Mouse (Mus musculus): ENCODE measurements at regions not wholly inside any gene's neighbourhood (a gene's known extent, or its start where the extent isn't known, plus 50 kb on each side); places are given as distances from the start of the nearest gene placed in this dataset.

GRCm38 (mm10) chr2:78095536-78095935 lies 149.4 kb upstream of the Cwc22 start:
- no peak for DNase-seq (ENCODE audit: low spot score in 2 of 2)

- DNase-seq (ENCODE audit: low spot score in 2 of 2), result no peak
Measured at GRCm38 (mm10) chr2:78094921-78095320, 148.7 kb upstream of the Cwc22 start.

GRCm38 (mm10) chr2:78064321-78065037 lies 118.3 kb upstream of the Cwc22 start:
- no peak for DNase-seq (ENCODE audit: low spot score in 2 of 2)

DNA sequence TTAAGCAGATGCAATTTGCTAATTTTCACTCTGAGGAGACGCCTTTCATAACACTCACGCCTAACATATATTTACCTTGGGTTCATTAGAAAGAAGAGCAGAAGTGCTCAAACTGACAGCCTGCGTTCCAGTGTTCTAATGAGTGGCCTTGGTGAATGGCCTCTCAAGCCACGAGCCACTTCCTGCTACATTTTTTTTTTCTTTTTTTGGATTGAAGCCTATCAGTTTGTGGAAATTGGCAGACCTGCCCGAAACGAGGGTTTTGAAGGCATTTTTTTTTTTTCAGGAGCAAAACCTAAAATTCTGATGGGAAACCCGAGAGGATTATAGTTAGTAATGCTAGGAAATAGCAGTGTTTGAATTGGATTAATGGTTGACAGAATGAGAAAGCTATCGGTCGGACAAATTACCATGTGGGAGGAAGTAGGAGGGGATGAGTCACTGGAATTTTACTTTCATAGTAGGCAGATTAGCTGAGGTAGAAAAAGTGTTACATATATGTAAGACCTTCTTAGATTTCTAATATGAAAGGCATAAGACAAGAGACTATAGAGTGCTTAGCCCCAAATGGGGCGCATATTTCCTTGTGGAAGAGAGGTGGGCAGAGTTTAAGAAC lies 113.7 kb upstream of the Cwc22 start:
- DNase-seq (ENCODE audit: low spot score in 2 of 2), result no peak

GRCm38 (mm10) chr2:78058988-78059387 lies 112.8 kb upstream of the Cwc22 start:
- no peak for DNase-seq (ENCODE audit: low spot score in 2 of 2)

GRCm38 (mm10) chr2:78053910-78054309 lies 107.7 kb upstream of the Cwc22 start:
- DNase-seq (ENCODE audit: low spot score in 2 of 2), result no peak

- no peak for DNase-seq (ENCODE audit: low spot score in 2 of 2)
Measured at GRCm38 (mm10) chr2:78050542-78050941, 104.4 kb upstream of the Cwc22 start.

- DNase-seq (ENCODE audit: low spot score in 2 of 2), result peak; percentile 48 to 73
Measured at GRCm38 (mm10) chr2:78049248-78049874, 103.2 kb upstream of the Cwc22 start.

GRCm38 (mm10) chr2:78048706-78049055 lies 102.5 kb upstream of the Cwc22 start:
- DNase-seq (ENCODE audit: low spot score in 2 of 2), result no peak

- DNase-seq (ENCODE audit: low spot score in 2 of 2), result peak in 1 of 2 experiments; percentile 6
Measured at GRCm38 (mm10) chr2:78048030-78048705, 102.0 kb upstream of the Cwc22 start.

DNA sequence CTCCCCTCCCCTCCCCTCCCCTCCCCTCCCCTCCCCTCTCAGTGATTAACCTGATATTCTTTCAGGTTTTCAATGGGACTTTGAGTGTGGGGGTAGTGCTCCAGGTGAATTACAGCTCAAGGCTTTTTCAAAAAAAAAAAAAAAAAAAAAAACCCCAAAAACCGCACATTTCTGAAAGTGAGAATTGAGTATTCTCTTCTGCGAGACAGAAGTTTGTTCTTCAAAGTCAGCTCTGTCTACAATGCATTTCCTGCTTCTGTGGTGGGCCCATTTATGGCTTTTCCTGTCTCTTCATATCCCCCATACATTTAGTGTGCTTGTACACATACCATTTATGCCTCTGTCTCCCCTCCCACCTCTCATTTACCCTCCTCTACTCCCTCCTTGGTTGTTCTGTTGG lies 81.1 kb upstream of the Cwc22 start:
- DNase-seq (ENCODE audit: low spot score in 2 of 2), result no peak

GRCm38 (mm10) chr2:78026808-78027207 lies 80.6 kb upstream of the Cwc22 start:
- DNase-seq (ENCODE audit: low spot score in 2 of 2), result no peak

DNA sequence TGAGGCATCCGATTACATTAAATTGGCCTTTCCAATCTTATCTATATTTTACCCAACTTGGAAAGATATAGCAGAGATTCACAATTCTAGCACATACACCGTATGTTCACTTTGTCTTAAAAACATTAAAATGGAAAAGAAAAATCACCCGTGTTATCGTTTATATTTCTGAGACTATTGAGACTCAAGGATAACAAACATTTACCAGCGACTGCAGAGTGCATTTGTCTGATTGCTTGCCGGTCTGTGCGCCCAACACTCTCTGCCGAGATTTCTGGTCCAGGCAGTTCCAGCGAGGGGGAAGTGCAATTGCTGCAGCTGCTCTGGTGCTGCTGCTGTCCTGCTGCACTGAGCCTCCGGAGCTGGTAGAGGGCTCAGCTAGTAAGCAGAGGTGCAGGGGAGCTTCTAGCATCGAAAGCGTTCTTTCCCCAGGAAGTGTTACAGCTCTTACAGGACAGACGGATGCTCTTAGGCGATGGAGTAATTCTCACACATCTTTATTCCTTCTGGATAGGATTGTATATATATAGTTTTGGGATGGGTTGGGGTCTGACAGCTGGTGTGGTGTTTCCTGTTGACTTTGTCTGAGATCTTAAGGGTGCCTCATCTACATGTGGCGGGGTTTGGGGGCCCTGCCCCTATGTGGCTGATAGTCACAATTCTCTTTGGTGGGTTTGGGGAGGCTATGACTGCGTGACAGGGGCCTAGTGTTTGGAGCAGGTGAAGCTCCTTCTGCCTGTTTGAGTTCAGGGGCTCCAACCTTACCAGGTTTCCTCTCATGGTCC lies 79.7 kb upstream of the Cwc22 start:
- DNase-seq (ENCODE audit: low spot score in 2 of 2), result no peak

- DNase-seq (ENCODE audit: low spot score in 2 of 2), result no peak
Measured at GRCm38 (mm10) chr2:78024981-78025565, 78.9 kb upstream of the Cwc22 start.

DNA sequence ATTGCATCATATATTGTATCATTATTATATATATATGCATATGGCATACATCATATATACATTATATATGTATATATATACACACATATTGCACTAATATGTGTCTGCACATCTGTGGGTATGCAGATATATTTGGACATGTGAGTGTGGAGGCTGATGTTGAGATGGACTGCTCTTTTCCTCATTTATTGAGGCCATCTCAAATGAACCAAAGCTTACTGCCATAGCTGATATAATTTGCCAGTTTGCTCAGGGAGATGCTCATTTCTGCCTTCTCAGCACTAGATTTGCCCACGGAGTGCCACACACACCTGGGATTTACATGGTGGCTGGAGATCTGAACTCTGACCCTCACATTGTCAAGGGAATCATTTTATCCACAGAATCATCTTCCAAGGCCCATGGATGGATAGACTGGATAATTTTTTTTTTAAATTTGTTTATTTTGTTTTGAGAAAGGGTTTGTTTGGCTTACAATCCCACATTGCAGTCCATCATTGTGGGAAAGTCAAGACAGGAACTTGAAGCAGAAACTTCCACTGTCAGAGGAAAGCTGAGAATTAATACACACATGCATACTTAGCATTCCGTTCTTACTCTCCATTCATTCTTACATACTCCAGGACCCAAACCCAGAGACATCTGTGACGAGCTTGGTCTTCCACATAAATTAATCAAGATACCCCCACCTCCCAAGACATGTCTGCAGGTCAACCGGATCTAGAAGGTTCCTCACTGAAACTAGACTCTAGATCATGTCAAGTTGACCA lies 77.9 kb upstream of the Cwc22 start:
- DNase-seq (ENCODE audit: low spot score in 2 of 2), result no peak

DNA sequence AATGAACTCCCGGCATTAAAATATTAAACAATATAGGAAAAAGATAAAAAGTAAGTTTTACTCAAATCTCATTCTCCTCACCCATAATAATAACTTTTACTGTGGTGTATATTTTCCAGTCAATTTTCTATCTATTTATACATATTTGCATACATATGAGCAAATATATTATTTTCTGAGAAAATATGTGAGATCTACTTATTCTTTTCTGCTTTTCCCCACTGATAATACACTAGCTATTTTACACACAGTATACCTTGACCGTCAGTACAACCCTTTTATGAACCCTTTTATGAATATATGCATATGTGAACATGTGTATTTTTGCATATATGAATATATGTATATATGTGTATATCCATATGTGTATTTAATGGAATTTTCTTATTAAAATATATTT lies 77.2 kb upstream of the Cwc22 start:
- DNase-seq (ENCODE audit: low spot score in 2 of 2), result no peak

- no peak for DNase-seq (ENCODE audit: low spot score in 2 of 2)
Measured at GRCm38 (mm10) chr2:78022756-78023155, 76.6 kb upstream of the Cwc22 start.

DNA sequence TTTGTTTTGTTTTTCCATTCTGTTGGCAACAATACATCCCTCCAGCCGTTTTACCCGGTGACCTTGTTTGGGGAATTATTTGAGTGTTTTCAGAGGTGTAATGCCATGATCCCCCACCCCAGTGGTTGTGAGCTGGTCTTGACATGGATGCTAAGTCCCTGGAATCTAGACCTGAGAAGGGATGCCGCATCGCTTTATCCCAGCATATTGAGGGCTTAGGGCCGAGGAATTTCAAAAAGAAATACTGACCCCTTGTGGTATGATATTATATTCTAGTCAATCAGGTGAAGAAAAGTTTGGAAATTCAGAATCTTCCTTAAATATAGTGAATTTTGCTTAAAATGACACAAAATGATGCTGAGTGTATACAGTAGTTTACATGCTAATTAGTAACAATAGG lies 75.7 kb upstream of the Cwc22 start:
- DNase-seq (ENCODE audit: low spot score in 2 of 2), result no peak

DNA sequence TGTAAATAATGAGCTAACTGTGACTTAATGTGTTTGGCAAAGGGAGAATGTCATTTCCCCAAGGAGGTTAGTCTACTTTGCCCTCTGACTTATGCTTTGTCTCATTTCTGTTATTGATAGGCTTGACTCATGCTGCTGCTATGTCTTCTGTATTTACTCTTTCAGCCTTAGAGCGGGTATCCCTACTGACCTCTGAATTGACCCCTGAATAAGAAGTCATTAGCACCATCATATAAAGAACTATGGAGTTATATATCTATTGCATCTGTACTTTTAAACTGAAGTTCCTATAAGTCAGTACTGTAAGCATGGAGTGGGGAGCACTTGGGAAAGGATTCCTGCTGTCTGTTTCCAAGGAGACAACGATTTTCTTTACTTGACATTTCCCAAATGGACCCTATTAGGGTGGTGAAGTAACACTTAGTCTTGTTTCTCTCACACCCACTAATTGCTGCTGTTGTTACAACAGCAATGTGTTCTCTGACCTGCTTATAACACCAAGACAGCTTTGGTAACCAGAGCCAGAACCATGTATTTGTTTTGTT lies 75.3 kb upstream of the Cwc22 start:
- no peak for DNase-seq (ENCODE audit: low spot score in 2 of 2)

- no peak for DNase-seq (ENCODE audit: low spot score in 2 of 2)
Measured at GRCm38 (mm10) chr2:78020516-78020915, 74.3 kb upstream of the Cwc22 start.

All from heart, adult 9 months (tissue).